Mouse (Mus musculus) neural tube, embryonic 15.5 days (tissue): ENCODE results near the gene Mpp5. TPM values are rescaled to one million over a fixed set of nuclear protein-coding genes. Genes with fewer than 3 reads are reported as not detected.

Source experiments
- ATAC-seq: fragments of 200-750 bp; cut with Nextera tagmentation; 2 replicates; pipeline ENCODE4 v1.8.0; 2017; ENCODE audit warnings: mild to moderate bottlenecking, moderate TSS enrichment, moderate library complexity; ENCODE audit not compliant: low FRiP score
- H3K27ac ChIP-seq: fragments of 300-500 bp; sonication (generic); replicated peaks from 2 replicates; pipeline ENCODE4 v1.5.1; 2015; ENCODE audit warnings: mild to moderate bottlenecking, inconsistent platforms
- H3K27me3 ChIP-seq: fragments of 300-500 bp; sonication (generic); replicated peaks from 2 replicates; pipeline ENCODE4 v1.6.1; 2015; ENCODE audit warnings: inconsistent platforms
- H3K36me3 ChIP-seq: fragments of 300-500 bp; sonication (generic); 2 replicates; pipeline ENCODE4 v1.6.1; 2015; ENCODE audit warnings: inconsistent platforms
- H3K4me1 ChIP-seq: fragments of 300-500 bp; sonication (generic); 2 replicates; pipeline ENCODE4 v1.6.1; 2015; ENCODE audit warnings: inconsistent platforms
- H3K4me2 ChIP-seq: fragments of 300-500 bp; sonication (generic); 2 replicates; pipeline ENCODE4 v1.6.1; 2015; ENCODE audit warnings: inconsistent platforms, mild to moderate bottlenecking, moderate library complexity
- H3K4me3 ChIP-seq: fragments of 300-500 bp; sonication (generic); replicated peaks from 2 replicates; pipeline ENCODE4 v1.5.1; 2015; ENCODE audit warnings: mild to moderate bottlenecking, inconsistent platforms
- H3K9ac ChIP-seq: fragments of 300-500 bp; sonication (generic); replicated peaks from 2 replicates; pipeline ENCODE4 v1.6.1; 2015; ENCODE audit warnings: mild to moderate bottlenecking, inconsistent platforms
- H3K9me3 ChIP-seq: fragments of 300-500 bp; sonication (generic); replicated peaks from 2 replicates; pipeline ENCODE4 v1.6.1; 2016; ENCODE audit warnings: inconsistent platforms
- WGBS: fragments of 180-500 bp; shearing (Covaris S2); methylation state at CpG from one replicate; pipeline ENCODE4 v1.1.7; 2015; ENCODE audit warnings: mixed read lengths; 5-methylcytosine and 5-hydroxymethylcytosine counted together
- polyA plus RNA-seq: library from polyadenylated mRNA; unstranded; fragments of >200 nt; fragmentation: Nextera tagmentation; extraction: Ambion mirVana; gene quantifications from 2 replicates; pipeline ENCODE4 v1.2.1, GENCODE M21; 2015

Mpp5 gene
- polyA plus RNA-seq: 14.5 and 14.6 TPM in 2 replicates

GRCm38 (mm10) chr12:78748557-78749377, at the start of gene Mpp5:
Gene Mpp5 (plus strand): TSS chr12:78748907.
- H3K9ac ChIP-seq: peak within 1 kb of the TSS; percentile 67
- peak; percentile 100 for ATAC-seq
- peaks cover 4% of the 10 kb centered on the region; the same call in 1 of the 2 replicates for H3K27me3 ChIP-seq
- WGBS: under 1% methylated on average over 67 of the region's 98 CpGs
- peak within 1 kb of the TSS; percentile 85 for H3K27ac ChIP-seq
- H3K4me2 ChIP-seq: peak within 1 kb of the TSS; percentile 78
- peaks cover 10% of the 10 kb centered on the region for H3K4me1 ChIP-seq
- H3K4me3 ChIP-seq: peak within 1 kb of the TSS; percentile 85
- H3K36me3 ChIP-seq: no peaks in the 10 kb centered on the region
- no peaks in the 10 kb centered on the region for H3K9me3 ChIP-seq

GRCm38 (mm10) chr12:78717783-78718182, 30.9 kb upstream of the Mpp5 start:
- Histone ChIP-seq H3K4me2 (no peak overlapping the region), H3K9ac (no peak overlapping the region), H3K4me1 (no peaks in the 10 kb centered on the region), H3K27ac (no peak overlapping the region), H3K4me3 (no peak overlapping the region), H3K9me3 (no peaks in the 10 kb centered on the region), H3K36me3 (no peaks in the 10 kb centered on the region), H3K27me3 (no peaks in the 10 kb centered on the region)
- ATAC-seq: no peak
- 81% methylated on average over 2 of the region's 2 CpGs for WGBS

- H3K9me3 ChIP-seq: no peaks in the 10 kb centered on the region
- 67% methylated on average over 4 of the region's 4 CpGs for WGBS
- H3K4me2 ChIP-seq: no peak overlapping the region
- no peak overlapping the region for H3K27ac ChIP-seq
- no peaks in the 10 kb centered on the region for H3K27me3 ChIP-seq
- no peak for ATAC-seq
- H3K4me3 ChIP-seq: no peak overlapping the region
- no peak overlapping the region for H3K9ac ChIP-seq
- no peaks in the 10 kb centered on the region for H3K36me3 ChIP-seq
- no peaks in the 10 kb centered on the region for H3K4me1 ChIP-seq
These were observed 21.0 kb upstream of the Mpp5 start for GRCm38 (mm10) chr12:78727723-78728122.

GRCm38 (mm10) chr12:78739633-78740032, 9.1 kb upstream of the Mpp5 start:
- no peak overlapping the region for H3K27ac ChIP-seq
- H3K9ac ChIP-seq: no peak overlapping the region
- no peak overlapping the region for H3K4me2 ChIP-seq
- H3K4me3 ChIP-seq: no peak overlapping the region
- H3K9me3 ChIP-seq: no peaks in the 10 kb centered on the region
- no peak for ATAC-seq
- H3K36me3 ChIP-seq: no peaks in the 10 kb centered on the region
- no peaks in the 10 kb centered on the region for H3K4me1 ChIP-seq
- WGBS: 72% methylated on average over 2 of the region's 2 CpGs
- no peaks in the 10 kb centered on the region for H3K27me3 ChIP-seq

GRCm38 (mm10) chr12:78740289-78740688, 8.4 kb upstream of the Mpp5 start:
- Histone ChIP-seq H3K36me3 (no peaks in the 10 kb centered on the region), H3K27me3 (no peaks in the 10 kb centered on the region), H3K27ac (no peak overlapping the region), H3K9ac (no peak overlapping the region), H3K4me3 (no peak overlapping the region), H3K4me1 (no peaks in the 10 kb centered on the region), H3K9me3 (no peaks in the 10 kb centered on the region), H3K4me2 (no peak overlapping the region)
- ATAC-seq: no peak
- 99% methylated on average over 2 of the region's 2 CpGs for WGBS

GRCm38 (mm10) chr12:78746226-78746625, 2.5 kb upstream of the Mpp5 start:
- Histone ChIP-seq H3K36me3 (no peaks in the 10 kb centered on the region), H3K4me1 (peaks cover 10% of the 10 kb centered on the region), H3K4me3 (no peak overlapping the region), H3K4me2 (no peak overlapping the region), H3K27me3 (peaks cover 4% of the 10 kb centered on the region; the same call in 1 of the 2 replicates), H3K9me3 (no peaks in the 10 kb centered on the region), H3K9ac (no peak overlapping the region), H3K27ac (no peak overlapping the region)
- WGBS: 76% methylated on average over 6 of the region's 6 CpGs
- no peak for ATAC-seq

GRCm38 (mm10) chr12:78747406-78747805, 1.3 kb upstream of the Mpp5 start:
- no peaks in the 10 kb centered on the region for H3K9me3 ChIP-seq
- no peak for ATAC-seq
- H3K4me3 ChIP-seq: no peak overlapping the region
- H3K27ac ChIP-seq: no peak overlapping the region
- H3K27me3 ChIP-seq: peaks cover 4% of the 10 kb centered on the region; the same call in 1 of the 2 replicates
- H3K4me2 ChIP-seq: peak overlapping the region; percentile 78
- H3K36me3 ChIP-seq: no peaks in the 10 kb centered on the region
- 49% methylated on average over 1 of the region's 1 CpGs for WGBS
- H3K9ac ChIP-seq: no peak overlapping the region
- H3K4me1 ChIP-seq: peaks cover 10% of the 10 kb centered on the region

- Histone ChIP-seq H3K4me2 (peak overlapping the region; percentile 78), H3K9ac (peak overlapping the region; percentile 52), H3K4me3 (peak overlapping the region; percentile 85), H3K27ac (peak overlapping the region; percentile 60), H3K9me3 (no peaks in the 10 kb centered on the region), H3K27me3 (peaks cover 4% of the 10 kb centered on the region; the same call in 1 of the 2 replicates), H3K36me3 (no peaks in the 10 kb centered on the region), H3K4me1 (peaks cover 10% of the 10 kb centered on the region)
- ATAC-seq: peak; percentile 21; the same call in 1 of the 2 replicates
- under 1% methylated on average over 10 of the region's 10 CpGs for WGBS
These were observed 594 bp upstream of the Mpp5 start for GRCm38 (mm10) chr12:78748113-78748512.

GRCm38 (mm10) chr12:78749378-78749801, 683 bp downstream of the Mpp5 start:
- WGBS: under 1% methylated on average over 25 of the region's 25 CpGs

GRCm38 (mm10) chr12:78761979-78762378, 13.3 kb downstream of the Mpp5 start:
- H3K4me2 ChIP-seq: no peak overlapping the region
- H3K9ac ChIP-seq: no peak overlapping the region
- H3K9me3 ChIP-seq: no peaks in the 10 kb centered on the region
- no peak for ATAC-seq
- no peaks in the 10 kb centered on the region for H3K36me3 ChIP-seq
- H3K27ac ChIP-seq: no peak overlapping the region
- H3K4me1 ChIP-seq: no peaks in the 10 kb centered on the region
- H3K27me3 ChIP-seq: no peaks in the 10 kb centered on the region
- no peak overlapping the region for H3K4me3 ChIP-seq

More at GRCm38 (mm10) chr12:78749378-78749801, 683 bp downstream of the Mpp5 start:
- Histone ChIP-seq H3K36me3 (no peaks in the 10 kb centered on the region), H3K27ac (peak overlapping the region; percentile 85), H3K4me1 (peaks cover 10% of the 10 kb centered on the region), H3K9ac (peak overlapping the region; percentile 67), H3K4me3 (peak overlapping the region; percentile 85), H3K4me2 (peak overlapping the region; percentile 78), H3K27me3 (peaks cover 4% of the 10 kb centered on the region; the same call in 1 of the 2 replicates), H3K9me3 (no peaks in the 10 kb centered on the region)
- ATAC-seq: peak; percentile 45

GRCm38 (mm10) chr12:78769031-78769713, 20.5 kb downstream of the Mpp5 start:
- no peak overlapping the region for H3K4me3 ChIP-seq
- H3K4me1 ChIP-seq: no peaks in the 10 kb centered on the region
- H3K4me2 ChIP-seq: no peak overlapping the region
- no peak overlapping the region for H3K9ac ChIP-seq
- ATAC-seq: no peak
- H3K27me3 ChIP-seq: no peaks in the 10 kb centered on the region
- no peak overlapping the region for H3K27ac ChIP-seq
- no peaks in the 10 kb centered on the region for H3K9me3 ChIP-seq
- WGBS: 82% methylated on average over 6 of the region's 6 CpGs
- H3K36me3 ChIP-seq: no peaks in the 10 kb centered on the region
